Mouse (Mus musculus): ENCODE measurements around the gene Plekhn1.
A peak's percentile ranks its signal among the peaks of the same experiment; 100 is the strongest.

DNA sequence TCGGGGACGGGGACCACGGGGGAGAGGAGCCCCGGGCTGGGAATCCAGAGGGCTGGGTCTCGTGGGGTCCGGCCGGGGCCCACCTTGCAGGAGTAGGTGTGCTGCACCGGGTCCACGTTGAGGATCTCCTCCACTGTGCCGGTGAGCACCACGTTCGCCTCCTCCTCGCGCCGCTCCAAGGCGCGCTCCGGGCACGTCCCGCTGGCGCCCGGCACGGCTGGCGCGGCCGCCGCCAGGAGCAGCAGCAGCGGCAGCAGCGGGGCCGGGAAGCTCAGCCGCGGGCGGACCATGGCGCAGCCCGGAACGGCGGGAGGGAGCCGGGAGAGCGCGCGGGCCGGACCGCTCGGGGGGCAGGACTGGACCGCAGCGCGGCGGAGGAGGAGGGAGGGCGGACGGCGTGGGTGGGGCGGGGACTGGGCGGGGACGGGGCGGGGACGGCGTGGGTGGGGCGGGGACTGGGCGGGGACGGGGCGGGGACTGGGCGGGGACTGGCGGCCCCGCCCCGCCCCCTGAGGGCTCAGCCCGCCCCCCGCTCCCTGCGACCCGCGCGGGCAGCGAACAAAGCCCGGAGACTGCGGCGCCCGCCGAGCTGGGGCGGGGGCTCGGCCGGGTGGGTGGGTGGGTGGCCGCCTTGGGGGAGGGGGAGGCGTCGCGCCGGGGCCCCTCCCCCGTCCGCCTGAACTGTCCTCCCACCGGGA is 37.4 kb downstream of the Plekhn1 start, which contains the start of gene Agrn:
- TF ChIP-seq POLR2A (IDR thresholded peaks at IDR 0.05; ENCODE audit: extremely low read depth, insufficient read depth, low read length), result peak; percentile 78
- no peak for TF ChIP-seq CTCF (IDR thresholded peaks at IDR 0.05; ENCODE audit: low read depth, low read length)

All from liver, adult 2 months (tissue).